Mouse (Mus musculus): Measurements from ENCODE around the gene Tbx10. TPM values are rescaled to one million over a fixed set of nuclear protein-coding genes. Genes with fewer than 3 reads are reported as not detected.
"Not testable (repeated sequence)": the region's sequence is repeated elsewhere in the genome, so short reads cannot be mapped to it uniquely, and the experiment has no call there.

Tbx10 gene
- total RNA-seq, 1 experiment from 2014 or later = not detected

- no peak for DNase-seq
These were observed 11.8 kb downstream of the Tbx10 start for GRCm38 (mm10) chr19:4004331-4004730.

- no peak for DNase-seq
These were observed 12.5 kb downstream of the Tbx10 start for GRCm38 (mm10) chr19:4005091-4005490.

DNA sequence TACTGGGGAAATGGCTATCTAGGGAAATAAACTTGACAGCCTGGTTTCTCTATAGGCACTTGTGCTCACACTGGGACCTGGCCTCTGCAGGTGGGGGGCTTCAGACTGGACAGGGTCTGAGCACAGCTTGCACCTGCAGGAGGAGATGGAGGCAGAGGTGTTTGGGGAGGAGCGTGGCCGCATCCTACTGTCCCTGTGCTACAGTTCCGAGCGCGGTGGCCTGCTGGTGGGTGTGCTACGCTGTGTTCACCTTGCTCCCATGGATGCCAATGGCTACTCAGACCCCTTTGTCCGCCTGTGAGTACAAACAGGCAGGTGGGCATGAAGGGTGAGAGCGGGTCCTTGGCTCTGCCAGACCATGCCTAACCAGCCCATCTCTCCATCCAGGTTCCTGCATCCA, 13.4 kb downstream of the Tbx10 start:
- no peak for DNase-seq

DNA sequence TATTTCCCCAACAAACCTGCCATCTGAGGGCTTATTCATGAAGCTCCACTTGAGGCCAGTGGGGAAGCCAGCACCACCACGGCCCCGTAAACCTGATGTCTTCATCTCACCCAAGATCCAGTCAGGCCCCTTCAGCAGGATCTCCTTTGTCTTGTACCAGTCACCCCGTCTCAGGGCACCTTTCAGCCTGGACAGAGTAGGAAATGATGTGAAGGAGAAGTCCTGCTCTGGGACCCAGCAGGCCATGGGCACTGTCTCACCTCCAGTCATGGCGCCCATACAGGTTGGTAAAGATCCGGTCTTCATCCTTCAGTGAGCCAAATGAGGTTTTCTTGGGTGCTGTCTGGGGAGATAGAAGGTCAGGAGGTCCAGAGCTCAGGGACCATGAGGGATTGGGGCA, 18.5 kb downstream of the Tbx10 start:
- no peak for DNase-seq

GRCm38 (mm10) chr19:4012432-4013022, 20.0 kb downstream of the Tbx10 start, which contains the start of gene Ndufv1:
TSS of gene Ndufv1 (minus strand) at chr19:4012806.
- DNase-seq = peak; percentile 90

DNA sequence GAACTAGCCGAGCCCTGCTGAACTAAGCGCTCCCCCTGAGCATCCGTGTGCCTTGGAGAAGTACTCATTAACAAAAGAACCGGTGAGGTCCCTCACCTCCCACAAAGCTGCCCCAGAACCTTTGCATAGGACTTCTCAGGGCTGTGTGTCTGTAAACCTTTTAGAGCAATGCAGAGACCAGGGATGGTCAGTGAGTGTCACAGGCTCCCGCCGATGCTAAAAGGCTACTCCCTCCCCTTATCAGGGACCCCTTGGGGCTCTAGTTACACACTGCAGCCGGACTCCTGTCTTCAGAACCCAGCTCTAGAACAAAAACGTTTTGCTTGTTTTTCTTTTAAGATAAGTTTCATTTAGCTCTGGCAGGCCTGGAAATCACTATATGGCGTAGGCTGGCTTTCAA, 20.5 kb downstream of the Tbx10 start:
- DNase-seq = no peak

DNA sequence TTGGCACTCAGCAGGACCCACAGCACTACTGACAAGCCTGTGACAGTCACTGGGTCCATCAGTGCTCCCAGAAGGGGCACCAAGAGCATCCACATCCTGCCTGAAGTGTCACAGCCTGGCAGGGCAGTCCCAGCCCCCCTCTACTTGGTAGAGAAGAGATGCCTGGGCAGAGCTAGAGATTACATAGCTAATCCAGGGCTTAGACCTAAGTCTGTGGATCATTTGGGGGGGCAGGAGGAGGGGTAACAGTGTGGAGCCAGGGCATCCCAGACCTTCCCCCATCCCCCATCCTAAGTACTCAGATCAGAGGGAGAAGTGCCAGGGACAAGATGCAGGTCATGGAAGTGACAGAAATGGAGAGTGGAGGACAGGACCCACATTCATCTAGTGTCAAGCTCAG, 22.2 kb downstream of the Tbx10 start:
- no peak for DNase-seq

DNA sequence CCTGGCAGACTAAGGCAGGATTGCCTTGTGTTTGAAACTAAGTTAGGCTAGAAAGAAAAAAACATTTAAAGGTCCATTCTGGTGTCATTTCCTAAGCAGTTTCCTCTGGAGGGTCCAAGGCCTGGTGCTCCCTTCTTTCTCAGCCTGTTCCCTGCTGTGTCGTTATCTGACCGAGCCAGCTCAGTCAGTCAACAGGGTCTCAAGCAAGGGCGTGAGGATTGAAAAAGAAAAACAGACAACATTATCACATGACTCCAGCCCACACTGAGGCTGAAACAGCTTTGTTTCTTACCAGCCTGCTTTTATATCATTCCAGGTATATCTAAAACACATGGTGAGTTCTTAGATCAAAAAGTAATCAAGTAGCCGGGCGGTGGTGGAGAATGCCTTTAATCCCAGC, 23.1 kb downstream of the Tbx10 start:
- DNase-seq = no peak

DNA sequence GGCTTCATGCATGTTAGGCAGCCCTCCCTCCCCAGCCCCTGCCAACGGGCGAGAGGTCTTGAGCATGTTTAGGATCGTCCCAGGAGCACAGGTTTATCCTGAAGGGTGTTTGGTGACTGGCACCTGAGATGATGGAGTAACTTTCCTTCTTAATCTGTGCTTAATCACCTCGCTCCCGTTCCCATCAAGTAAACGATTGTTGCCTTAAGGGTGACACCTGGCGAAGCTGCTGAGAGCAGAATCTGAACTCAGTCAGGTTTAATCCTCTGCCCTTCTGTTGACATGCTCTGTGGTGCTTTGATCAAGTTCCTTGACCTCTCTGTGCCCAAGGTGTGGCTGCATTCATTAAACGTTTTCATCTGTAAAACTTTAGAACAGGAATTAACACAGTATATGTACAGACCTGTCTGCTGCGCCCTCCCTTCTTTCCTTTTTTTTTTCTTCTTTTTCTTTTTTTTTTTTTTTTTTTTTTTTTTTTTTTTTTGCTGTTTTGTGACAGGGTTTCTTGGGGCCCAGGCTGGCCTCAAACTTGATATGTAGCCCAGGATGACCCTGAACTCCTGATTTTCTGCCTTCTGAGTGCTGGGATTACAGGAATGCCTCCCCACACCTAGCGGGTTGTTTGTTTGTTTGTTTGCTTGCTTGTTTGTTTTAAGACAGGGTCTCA, 25.5 kb downstream of the Tbx10 start:
- DNase-seq = no peak

DNA sequence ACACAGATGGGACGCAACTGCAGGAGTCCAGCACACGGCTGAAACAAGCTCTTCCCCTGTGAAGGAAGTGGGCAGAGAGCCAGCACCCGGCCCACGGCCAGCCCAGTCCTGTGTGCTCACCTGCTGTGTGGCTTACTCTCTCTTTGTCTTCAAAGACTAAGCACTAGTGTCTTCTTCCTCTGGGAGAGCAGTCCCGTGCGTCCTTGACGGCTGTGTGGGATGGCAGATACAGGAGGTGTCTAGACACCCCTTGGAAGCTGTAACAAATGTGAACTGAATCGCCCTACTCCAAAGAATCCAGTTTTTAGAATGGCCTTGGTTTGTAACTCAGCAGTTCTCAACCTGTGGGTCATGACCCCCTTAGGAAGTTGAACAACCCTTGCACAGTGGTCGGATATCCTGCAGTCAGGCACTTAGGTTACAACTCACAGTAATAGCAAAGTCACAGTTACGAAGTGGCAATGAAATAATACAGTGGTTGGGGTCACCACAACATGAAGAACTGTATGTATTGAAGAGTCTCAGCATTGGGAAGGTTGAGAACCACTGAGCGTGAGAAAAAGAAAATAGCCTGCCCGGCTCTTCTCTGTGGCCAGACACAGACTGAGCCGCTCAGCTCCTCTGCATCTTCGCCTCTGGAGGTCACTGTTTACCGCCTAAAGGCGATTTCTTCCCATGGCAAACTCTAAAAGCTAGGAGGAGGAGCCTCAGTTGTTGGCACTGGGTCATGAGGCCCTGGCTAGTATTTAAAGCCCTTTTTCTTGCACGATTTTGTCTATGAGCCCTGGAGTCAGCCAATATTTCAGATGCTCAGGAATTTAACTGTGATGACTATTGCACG, 26.4 kb downstream of the Tbx10 start:
- DNase-seq = peak; percentile 71

DNA sequence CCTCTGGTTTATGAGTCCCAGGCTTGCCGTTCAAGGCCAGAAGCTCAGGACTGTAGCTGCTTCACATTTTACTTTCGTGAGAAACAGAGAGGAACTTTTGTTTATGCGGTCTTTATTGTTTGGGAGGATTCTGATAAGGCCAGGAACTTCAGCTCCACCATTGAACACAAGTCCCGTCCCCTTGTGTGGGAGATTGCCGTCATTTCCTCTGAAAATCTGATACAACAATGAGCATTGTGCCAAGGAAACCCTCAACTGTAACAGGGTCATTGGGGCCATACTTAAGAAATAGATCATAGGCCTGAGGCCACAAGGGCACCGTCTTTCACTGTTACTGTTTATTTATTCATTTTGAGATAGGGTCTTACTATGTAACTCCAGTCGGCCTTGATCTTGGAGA, 30.6 kb downstream of the Tbx10 start:
- no peak for DNase-seq

DNA sequence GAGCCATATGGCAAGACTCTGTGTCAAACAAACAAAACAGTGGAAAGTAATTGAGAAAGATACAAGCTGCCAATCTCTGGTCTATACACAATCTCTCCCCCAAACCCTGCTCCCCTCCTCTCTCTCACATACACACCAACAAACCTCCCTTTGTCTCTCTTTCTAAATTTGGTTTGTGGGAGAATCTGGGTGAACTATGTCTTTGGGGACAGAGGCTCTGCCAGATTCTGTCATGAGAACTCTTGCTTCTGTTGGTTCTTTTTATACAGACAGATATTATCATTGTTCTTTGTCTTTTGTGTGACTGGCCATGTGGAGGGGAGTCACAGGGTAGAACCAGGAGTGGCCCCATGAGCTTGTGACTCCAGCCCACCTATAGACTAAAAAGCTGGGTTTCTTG, 35.0 kb downstream of the Tbx10 start:
- DNase-seq = no peak

DNA sequence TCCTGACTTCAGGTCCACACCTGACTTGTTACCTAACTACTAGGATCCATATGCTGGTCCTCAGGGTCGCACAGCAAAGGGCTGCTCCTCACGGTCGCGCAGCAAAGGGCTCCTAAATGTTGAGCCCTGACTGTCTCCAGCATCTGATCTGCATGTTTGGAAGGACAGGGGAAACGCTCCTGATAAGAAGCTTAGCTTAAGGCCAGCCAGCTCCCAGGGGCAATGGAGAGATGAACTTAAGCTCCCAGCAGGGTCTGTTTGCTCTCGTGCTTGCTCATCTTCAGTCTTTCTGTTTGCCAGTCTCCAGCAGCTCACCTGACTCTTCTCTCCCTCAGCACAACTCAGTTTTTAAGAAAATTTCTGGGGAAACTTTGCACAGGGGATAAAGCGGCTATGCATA, 40.1 kb downstream of the Tbx10 start:
- DNase-seq = no peak

DNA sequence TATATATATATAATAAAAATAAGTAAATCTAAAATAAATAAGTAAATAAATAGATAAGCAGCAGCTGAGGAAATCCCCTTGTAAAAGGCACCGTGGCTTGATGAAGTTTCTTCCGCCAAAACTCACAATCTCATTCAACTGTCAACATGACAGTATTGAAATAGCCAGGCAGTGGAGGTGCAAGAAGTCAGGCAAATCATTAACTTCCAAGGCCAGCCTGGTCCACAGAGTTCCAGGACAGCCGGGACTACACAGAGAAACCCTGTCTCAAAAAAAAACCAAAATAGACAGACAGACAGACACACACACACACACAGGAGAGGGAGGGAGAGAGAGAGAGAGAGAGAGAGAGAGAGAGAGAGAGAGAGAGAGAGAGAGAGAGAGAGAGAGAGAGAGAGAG, 40.7 kb downstream of the Tbx10 start:
- no peak for DNase-seq

- no peak for DNase-seq
These were observed 41.2 kb downstream of the Tbx10 start for GRCm38 (mm10) chr19:4033742-4034141.

DNA sequence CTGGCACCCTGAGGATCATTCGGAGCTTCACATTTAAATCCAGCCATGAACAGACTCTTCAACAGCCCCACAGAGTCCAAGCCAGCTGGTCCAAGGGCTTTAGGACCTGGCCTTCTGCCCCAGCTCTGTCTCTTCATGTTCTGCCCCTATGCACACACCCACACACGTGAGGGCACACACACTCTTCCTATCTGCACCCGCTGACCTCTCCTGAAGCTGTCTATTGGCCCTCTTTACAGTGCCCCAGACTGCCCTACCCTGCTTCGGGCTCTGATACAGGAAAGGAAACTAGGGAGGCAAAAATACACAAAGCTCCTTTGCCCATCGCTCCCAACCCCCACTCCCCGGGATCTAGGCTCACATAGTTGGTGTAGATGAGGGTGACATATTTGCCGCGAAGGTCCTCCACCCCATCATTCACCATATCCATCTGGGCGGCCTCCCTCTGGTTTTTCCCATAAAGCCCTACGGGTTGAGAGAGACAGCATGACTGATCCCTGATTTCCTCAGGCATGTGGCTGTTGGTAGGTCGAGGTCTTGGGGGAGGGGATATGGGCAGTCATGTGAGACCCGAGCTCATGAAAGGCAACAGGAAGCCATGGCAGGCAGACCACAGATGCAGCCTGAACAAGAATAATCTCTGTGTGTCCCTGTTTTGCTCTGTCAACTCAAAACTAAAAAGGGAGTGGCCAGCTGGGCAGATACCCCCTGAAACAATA, 43.9 kb downstream of the Tbx10 start:
- no peak for DNase-seq

GRCm38 (mm10) chr19:4037154-4037787, 44.7 kb downstream of the Tbx10 start:
- DNase-seq = not testable (repeated sequence)

DNA sequence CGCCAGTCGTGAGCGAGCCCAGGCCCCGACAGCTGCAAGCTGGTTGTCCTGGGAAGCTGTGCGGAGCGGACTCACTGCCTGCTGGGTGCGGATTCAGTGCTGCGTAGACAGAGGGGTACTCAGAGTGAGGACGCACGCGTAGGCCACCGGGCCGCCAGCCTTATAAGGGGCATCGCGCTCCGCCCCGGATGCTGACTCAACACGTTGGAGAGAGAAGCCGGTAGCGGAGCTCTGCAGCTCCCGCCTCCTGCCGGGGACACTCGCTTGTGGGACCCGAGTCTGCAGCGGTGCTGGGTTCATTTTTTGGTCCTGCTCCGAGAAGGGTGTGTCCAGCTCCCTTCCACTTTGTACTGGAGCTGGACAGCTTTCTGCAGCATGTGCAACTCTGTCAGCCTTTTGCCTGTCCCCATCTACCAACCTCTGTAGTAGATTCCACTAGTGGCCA, 45.3 kb downstream of the Tbx10 start, which contains the start of gene Gstp1:
TSS of gene Gstp1 (minus strand) at position 198 of the 445 bp plus-strand sequence.
- peak; percentile 90 for DNase-seq

DNA sequence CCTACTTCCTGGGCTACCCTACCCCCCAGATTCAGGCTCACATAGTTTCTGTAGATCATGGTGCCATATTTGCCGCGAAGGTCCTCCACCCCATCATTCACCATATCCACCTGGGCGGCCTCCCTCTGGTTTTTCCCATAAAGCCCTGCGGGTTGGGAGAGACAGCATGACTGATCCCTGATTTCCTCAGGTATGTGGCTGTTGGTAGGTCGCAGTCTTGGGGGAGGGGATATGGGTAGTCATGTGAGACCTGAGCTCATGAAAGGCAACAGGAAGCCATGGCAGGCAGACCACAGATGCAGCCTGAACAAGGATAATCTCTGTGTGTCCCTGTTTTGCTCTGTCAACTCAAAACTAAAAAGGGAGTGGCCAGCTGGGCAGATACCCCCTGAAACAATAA, 48.4 kb downstream of the Tbx10 start:
- DNase-seq = not testable (repeated sequence)

DNA sequence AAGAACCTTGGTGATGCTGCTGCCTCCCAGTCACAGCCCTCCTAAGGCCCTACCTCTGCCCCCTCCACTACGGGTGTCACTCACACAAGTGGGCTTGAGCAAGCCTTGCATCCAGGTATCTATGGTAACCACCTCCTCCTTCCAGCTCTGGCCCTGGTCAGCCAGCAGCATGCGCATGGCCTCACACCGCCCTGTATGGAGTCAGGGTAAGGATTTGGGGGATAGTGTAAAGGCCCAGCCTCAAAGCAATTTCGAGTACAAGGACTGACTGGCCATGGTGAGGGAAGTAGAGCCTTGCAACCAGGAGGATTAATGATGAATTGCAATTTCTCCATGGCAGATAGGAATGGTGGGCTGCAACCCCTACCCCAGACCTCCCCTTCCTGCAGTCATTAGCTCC, 48.9 kb downstream of the Tbx10 start:
- DNase-seq = not testable (repeated sequence)

DNA sequence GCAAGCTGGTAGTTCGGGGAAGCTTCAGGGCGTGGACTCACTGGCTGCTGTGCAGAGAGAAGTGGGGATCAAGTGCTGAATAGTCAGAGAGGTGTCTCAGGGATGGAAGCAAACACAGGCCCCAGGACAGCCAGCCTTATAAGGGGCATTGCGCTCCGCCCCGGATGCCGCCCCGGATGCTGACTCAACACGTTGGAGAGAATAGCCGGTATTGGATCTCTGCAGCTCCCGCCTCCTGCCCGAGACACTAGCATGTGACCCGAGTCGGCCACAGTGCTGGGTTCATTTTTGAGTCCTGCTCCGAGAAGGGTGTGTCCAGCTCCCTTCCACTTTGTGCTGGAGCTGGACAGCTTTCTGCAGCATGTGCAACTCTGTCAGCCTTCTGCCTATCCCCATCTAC, 49.6 kb downstream of the Tbx10 start:
- no peak for DNase-seq

DNA sequence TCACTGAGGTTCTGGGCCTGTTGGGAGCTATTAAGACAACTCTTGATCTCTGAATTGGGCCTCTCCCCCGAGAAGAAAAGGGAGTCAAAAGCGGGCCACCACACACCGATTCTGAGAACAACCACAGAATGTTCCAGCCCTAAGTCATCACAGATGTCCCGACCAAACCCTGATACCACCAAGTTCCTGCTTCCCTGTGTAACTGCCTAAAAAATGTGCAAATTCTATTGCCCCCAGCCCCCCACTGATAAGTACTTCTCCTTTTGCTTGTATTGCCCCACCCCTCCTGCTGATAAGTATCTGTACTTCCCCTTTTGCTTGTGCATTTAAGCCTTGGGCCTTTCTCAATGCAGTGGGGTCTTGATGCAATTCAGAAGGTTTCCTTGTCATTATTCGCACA, 51.6 kb downstream of the Tbx10 start:
- not testable (repeated sequence) for DNase-seq
